Mouse (Mus musculus): ENCODE data around the gene Cd81.

The Cd81 gene

DNA sequence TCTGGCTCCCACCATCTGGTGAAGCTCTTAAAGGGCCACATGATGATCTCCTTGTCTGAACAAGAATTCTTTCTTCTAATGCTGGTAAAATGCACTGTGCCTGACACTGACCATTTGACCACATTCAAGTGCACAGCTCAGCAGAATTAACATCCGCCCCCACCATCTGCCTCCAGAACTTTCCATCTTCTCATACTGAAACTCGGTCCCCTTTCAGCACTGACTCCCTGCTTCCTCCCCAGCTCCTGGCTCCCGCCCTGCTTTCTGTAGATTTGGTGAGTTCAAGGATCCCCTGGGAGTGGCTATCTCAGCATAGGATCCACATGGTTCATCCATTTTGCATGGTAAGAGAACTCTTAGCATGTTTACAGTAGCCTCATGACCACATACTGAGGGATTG lies 31.8 kb upstream of the Cd81 start:
- in situ Hi-C loops (cut with MseI, MboI): no loop called here

DNA sequence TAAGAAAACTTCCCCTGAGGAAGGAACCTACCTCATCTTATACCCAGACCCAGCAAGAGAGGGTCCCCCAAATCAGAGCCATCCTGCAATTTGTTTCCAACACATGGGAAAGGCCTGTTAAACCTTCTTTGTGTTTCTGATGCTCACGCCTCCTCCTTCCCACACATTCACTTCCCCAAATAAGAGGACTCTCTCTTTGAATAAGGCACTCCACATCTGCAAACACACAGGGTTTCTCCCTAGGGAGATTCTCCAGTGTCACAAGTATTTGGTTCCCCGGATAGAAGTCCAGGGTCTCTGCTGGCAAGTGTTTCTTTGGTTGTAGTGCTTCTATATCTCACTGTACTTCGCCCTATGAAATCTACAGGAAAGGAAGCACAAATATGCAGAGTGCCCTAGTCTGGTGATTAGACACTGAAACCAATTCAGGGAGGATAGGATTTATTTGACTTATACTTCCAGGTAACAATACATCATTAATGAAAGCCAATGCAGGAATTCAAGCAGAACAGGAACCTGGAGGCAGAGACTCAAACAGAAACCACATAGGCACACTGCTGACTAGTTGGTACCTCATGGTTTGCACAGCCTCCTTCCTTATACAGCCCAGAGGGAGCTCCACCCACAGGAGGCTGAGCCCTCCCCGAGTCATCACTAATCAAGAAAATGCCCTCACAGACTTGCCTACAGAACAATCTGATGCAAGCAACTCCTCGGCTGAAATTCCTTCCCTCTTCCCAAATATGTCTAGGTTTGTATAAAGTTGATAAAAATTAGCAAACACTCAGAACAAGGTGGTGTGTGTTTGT lies 31.0 kb upstream of the Cd81 start:
- in situ Hi-C loops (cut with MseI, MboI): no loop called here

DNA sequence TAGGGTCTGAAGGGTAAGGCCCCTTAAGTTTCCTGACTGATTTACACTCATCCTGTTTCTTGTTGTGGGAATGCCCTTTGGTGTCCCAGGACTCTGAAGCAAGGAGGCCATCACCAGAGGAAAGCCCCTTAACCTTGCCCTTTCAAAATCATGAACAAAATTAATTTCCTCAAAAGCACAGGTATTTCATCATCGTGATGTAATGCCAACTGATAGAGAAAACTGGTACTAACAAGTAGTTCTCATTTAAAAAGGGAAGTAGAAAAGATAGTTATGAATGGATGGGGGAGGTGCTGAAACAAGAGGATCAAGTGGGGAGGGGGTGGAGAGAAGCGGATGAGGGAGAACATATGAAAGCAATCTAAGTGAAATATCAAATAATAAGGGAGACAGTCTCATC lies 29.0 kb upstream of the Cd81 start:
- in situ Hi-C loops (cut with MseI, MboI): no loop called here

DNA sequence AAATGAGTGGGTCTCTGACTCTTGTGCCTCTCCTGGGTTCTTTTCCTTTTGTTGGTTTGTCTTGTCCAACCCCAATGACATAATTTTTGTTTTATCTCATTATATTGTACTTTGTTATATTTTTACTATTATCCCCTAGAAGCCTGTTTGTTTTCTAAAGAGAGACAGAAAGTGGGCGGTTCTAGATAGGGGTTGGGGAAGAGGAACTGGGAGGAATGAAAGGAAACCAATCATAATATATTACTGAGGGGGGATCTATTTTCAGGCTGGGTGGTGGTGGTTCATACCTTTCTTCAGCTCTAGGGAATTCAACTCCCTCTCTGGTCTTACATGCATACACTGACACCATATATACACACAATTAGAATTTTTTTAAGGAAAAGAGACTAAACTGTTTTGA lies 28.2 kb upstream of the Cd81 start:
- in situ Hi-C loops (cut with MseI, MboI): no loop called here

DNA sequence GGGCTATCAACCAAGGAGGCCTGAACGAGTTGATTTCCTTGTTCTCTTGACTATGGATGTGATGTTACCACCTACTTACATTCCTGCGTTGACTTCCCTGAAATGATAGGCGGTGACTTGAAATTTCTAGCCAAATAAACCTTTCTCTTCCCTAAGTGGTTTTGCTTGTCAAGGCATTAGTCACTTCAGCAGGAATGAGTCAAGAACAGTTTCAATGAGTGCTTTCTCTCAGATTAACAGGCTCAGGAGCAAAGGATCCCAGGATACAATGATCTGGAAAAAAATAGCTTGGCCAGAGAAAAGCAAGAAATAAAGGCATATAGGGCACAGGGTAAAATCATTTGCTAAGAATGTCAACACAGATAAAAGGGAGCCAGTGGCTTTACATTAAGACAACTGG lies 27.0 kb upstream of the Cd81 start:
- in situ Hi-C loops (cut with MseI, MboI): no loop called here

DNA sequence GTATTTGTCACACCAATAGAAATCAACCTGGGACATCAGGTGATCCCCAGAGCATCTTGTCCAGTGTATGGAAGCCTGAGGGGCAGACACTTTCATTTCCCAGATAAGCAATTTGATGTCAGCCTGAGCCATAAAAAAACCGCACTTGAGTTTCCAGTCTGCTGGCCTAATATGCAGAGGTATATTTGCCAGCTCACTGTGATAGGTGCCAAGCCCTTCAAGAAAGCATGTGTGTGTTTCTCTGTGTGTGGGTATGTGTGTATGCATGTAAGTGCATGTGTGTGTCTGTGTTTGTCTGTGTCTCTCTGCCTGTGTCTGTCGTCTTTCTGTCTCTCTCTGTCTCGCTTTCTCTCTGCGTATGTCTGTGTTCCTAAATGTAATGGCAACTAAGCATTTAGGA lies 25.3 kb upstream of the Cd81 start:
- in situ Hi-C loops (cut with MseI, MboI): no loop called here

DNA sequence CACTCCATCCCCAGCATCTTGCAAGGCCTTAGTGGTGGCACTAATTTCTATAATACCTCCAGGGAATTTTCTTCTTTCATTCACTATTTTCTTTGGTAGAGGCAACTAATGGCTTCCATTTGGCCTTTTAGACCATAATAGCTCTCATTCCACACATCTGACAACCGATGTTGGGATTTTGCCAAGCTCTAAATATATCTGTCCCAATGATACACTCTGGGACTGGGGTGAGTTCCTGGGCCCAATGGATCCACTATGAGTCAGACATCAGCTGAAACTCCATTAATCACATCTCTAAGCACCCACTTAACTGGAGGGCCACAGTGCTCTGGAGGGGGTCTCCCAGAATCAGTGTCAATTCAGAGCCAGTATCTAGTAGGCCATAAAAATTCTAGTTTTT lies 20.7 kb upstream of the Cd81 start:
- in situ Hi-C loops (cut with MseI, MboI): no loop called here

DNA sequence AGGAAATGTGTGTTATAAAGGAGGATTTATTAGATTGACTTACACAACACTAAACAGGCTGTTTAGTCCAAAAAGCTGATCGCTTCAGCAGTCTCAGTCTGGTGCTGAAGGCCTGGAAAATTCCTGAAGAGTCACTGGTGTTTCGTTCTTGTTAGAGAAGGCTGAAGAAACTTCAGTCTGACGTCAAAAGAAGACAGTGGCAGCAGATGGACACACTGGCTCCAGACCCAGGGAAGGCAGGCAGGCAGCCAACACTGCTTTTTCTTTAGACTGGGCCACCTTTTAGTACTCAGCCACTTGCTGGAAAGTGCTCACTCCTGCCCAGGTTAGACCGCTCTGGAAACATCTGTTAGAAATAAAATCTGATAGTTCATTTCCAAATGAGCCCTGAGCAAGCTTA lies 19.0 kb upstream of the Cd81 start:
- in situ Hi-C loops (cut with MseI, MboI): no loop called here

DNA sequence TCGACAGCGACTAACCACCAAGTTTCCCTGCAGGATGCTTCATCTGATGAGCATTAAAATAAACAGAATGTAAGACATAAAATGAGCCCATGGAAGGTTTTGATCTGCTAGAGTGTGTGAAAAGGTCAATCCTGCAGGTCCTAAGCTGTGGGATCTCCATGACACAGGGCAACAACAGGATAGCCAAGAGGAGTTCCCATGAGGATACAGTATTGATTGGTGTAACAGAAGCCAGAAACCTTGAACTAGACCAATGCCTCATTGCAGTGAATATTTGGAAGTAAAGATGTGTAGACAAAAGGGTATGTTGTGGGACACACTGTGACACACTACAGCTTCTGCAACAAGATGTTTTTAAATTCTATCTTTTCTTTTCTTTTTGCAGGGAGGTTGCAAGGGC lies 18.4 kb upstream of the Cd81 start:
- in situ Hi-C loops (cut with MseI, MboI): no loop called here

DNA sequence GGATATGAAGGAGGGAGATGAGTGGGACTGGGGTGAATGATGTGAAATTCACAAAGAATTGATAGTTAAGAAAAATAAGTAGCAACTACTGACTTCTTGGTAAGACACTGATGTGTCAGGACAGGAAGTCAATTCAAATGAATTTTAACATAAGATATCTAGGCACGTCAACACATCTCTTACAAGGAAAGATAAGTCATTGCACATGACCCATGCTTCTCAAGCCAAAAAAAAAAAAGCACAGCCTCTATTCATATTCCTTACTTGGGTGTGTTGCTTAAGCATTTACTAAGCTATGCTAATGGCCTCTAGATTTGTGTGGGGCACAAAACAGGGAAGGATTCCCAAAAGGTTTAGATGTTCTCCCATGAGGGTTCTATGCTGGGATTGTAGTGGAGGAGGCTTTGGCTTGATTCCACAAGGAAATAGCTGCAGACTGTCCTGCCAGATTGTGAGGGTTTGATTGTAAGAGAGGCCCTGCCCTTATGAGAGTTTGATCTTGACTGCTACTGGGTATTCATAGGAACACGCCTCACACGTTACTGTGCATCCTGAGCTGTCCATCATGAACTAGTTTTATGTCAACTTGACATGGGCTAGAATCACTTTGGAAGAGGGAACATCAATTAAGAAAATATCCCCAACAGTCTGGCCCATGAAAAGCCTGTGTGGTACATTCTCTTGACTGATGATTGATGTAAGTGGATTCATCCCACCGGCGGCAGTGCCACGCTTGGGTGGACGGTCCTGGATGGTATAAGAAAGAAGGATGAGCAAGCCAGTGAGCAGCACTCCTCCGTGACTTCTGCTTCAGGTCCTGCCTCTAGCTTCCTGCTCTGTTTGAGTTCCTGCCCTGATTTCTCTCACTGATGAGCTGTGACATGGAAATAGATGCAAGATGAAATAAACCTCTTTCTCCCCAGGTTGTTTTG lies 17.8 kb upstream of the Cd81 start:
- in situ Hi-C loops (cut with MseI, MboI): no loop called here

GRCm38 (mm10) chr7:143036787-143037186 lies 15.8 kb upstream of the Cd81 start:
- in situ Hi-C loops (cut with MseI, MboI): no loop called here

- in situ Hi-C loops (cut with MseI, MboI): no loop called here
These were observed 15.2 kb upstream of the Cd81 start for GRCm38 (mm10) chr7:143037306-143037705.

GRCm38 (mm10) chr7:143038174-143038931 lies 14.2 kb upstream of the Cd81 start:
- in situ Hi-C loops (cut with MseI, MboI): no loop called here

DNA sequence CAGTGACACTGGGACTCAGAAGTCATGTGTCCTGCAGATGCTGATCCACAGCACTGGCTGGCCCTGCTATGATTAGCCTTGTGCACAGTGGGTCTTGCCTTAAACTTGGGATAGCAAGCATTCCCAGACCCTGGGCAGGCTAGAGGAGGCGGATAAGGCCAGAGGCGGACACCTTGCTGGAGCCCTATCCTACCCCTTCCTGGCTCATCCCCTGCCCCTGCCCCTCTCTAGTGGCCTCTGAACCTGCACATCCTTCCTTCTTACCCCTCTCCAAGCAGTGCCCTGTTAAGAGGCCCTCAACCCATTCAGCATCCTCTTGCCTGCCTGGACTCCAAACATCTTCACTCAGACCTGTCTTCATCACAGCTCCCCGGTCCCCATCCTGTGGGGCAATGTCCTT lies 12.0 kb upstream of the Cd81 start:
- in situ Hi-C loops (cut with MseI, MboI): no loop called here

DNA sequence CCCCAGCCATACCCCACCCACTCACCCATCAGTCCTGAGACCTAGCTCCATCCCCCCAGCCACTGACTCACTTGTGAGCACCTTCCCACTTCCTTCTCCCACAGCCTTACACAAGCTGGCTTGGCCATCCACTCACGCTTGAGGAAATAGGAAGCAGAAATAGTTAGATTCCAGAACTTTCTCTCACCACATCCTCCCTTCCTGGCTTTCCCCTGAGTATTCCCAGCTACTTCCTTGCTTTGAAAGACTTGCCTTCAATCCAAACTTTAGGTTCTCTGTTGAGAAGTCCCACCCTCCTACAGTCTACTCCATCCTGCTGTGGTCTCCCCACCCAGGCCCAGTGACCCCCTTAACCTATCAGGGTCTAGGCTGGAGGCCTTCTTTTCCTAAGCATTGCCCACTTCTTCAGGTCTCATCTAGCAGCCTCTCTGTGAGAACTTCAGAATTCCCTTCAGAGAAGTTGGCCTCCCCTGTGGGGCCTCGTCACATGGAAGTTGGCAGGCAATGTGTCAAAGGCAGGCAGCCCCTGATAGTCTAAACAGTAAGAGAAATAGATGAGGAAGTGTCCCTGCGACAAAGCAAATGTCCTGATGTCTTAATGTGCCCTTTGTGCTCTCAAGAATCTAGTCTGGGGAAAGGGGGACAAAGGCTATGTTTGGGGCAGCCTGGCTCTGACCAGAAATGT lies 11.3 kb upstream of the Cd81 start:
- in situ Hi-C loops (cut with MseI, MboI): no loop called here

DNA sequence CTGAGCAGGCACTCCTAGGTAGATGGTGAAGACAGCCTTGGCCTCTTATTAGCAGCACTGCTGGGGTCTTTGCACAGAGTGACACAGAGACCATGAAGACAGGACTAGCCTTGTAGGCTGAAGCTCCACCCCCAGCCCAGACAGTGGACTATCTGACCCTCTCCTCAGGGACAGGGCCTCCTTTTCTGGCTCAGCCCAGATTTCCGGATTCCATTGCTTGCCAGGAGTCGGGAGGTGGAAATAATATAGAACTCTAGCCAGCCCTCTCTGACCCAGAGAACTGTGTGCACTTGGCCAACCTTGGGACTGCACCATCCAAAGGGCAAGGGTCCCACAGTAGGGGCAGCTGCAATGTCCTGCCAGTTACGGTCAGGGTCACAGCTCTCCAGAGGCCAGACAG lies 10.4 kb upstream of the Cd81 start:
- in situ Hi-C loops (cut with MseI, MboI): no loop called here

DNA sequence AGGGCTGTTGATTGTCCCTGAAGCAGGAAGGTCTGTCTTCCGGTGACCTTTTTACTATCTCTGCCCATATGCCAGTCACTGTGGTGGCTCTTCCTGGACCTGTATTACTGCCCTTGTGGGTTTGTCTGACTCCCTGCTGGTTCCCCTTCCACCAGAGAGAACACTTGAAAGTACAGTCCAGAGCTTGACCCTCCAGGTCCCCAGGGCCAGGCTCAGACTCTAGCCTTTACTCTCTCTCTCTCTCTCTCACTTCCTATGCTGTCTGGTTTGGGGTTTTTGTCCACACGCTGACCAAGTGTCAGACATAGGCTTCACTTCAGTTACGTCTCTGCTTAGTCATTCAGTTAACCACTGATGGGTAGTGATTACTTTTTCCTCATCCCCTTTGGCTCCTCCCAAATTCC lies 9.6 kb upstream of the Cd81 start:
- in situ Hi-C loops (cut with MseI, MboI): no loop called here

DNA sequence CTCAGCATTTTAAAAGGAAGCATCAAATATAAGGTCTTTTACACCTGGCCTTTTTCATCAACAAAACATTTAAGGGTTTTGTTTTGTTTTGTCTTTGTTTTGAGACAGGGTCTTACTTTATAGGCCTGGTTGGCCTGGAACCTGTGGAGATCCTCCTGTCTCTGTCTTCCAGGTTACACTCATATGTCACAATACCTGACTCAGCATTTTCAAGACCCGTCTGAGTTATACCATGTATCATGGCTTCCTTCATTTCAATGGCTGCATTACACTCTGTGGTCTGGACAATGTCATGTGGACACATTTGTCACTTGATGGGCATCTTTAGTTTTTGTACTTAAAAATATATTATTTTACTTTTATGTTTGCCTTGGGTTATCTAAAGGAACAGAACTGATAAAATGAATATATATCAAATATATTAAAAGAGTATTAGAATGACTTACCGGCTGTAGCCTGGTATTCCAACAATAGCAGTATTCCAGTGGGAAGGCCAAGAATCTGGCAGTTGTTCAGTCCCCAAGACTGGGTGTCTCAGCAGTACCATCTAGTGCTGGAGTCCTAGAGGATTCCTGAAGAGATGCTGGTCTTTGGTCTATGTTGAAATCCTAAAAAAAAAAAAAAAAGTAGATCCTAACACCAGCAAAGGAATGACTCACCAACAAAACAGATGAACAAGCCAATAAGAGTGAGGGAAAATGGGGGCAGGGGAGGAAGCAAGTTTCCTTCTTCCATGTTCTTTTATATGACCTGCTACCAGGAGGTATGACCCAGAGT lies 8.3 kb upstream of the Cd81 start:
- in situ Hi-C loops (cut with MseI, MboI): no loop called here

- in situ Hi-C loops (cut with MseI, MboI): no loop called here
These were observed 7.7 kb upstream of the Cd81 start for GRCm38 (mm10) chr7:143044826-143045206.

DNA sequence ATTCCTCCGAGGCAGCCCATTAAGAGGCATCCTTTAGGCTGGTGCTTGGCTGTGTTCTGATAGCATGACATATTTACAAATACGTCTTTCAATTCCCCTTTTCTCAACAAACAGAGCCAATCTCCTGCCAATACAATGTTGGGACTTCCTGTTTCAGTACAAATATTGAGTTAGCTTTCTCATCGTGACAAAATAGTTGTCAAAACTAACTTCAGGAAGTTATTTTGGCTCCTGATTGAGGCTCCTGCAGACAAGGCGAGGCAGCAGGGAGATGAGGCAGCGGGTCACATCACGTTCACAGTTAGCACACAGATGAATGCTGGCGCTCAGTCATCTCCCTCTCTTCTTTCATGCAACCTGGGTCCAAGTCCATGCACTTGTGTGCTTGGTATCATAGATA lies 6.2 kb upstream of the Cd81 start:
- in situ Hi-C loops (cut with MseI, MboI): no loop called here

DNA sequence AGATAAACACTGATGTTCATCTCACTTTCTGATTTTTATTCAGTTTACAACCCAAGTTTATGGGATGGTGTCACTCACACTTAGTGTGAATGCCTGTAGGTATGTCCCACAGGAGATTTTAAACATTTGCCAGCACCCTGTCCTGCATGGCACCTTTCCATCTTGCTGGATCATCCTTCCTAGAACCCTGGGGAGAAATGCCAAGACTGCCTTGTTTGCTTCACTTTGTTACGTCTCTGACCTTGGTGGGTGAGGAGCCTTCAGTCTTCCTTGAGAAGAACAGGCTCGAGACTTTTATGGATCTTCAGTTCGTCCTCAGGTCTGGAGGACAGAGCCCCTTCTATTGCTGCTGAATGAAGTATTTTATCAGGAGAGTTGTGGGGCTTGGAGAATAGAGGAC lies 3.2 kb upstream of the Cd81 start:
- in situ Hi-C loops (cut with MseI, MboI): no loop called here

Measured in mouse trophoblast stem cell (cell line).